Mouse (Mus musculus) limb, embryonic 10.5 days (tissue): ENCODE measurements at regions not wholly inside any gene's neighbourhood (a gene's known extent, or its start where the extent isn't known, plus 50 kb on each side); places are given as distances from the start of the nearest gene placed in this dataset.

Experiments used
- DNase-seq: peaks from one replicate; pipeline ENCODE4 v3.0.0-alpha.2; 2017; ENCODE audit warnings: low spot score
- H3K27ac ChIP-seq: fragments of 300-500 bp; sonication (generic); 2 replicates; pipeline ENCODE4 v1.5.1; 2016; ENCODE audit warnings: mild to moderate bottlenecking
- H3K27me3 ChIP-seq: fragments of 300-500 bp; sonication (generic); 2 replicates; pipeline ENCODE4 v1.6.1; 2016; ENCODE audit warnings: low read depth, mild to moderate bottlenecking; ENCODE audit not compliant: poor library complexity, severe bottlenecking
- H3K36me3 ChIP-seq: fragments of 300-500 bp; sonication (generic); 2 replicates; pipeline ENCODE4 v1.6.1; 2016; ENCODE audit warnings: mild to moderate bottlenecking, moderate library complexity
- H3K4me1 ChIP-seq: fragments of 300-500 bp; sonication (generic); 2 replicates; pipeline ENCODE4 v1.6.1; 2016
- H3K4me3 ChIP-seq: fragments of 300-500 bp; sonication (generic); 2 replicates; pipeline ENCODE4 v1.5.1; 2016; ENCODE audit warnings: mild to moderate bottlenecking, moderate library complexity
- H3K9me3 ChIP-seq: fragments of 300-500 bp; sonication (generic); replicated peaks from 2 replicates; pipeline ENCODE4 v1.6.1; 2016; ENCODE audit warnings: mild to moderate bottlenecking
- WGBS: fragments of 180-500 bp; shearing (Covaris S2); methylation state at CpG from one replicate; pipeline ENCODE4 v1.1.7; 2016; 5-methylcytosine and 5-hydroxymethylcytosine counted together

DNA sequence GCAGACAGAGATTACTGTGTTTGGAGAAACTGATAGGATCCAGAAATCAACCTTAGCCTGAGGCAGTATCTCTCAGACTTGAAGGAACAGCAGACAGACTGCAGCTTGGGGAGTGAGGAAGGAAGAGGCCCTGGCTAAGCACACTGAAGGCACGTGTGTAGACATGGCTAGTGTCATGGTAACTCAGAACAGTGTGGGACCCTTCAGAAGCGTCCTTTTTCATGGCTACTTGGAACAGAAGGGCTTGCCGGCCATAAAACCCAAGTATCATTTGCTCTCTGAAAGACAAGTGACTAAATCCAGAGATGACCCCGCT is 60.7 kb upstream of the Egln3 start:
- no peaks in the 10 kb centered on the region for H3K36me3 ChIP-seq
- H3K9me3 ChIP-seq, result no peaks in the 10 kb centered on the region
- no peak overlapping the region for H3K4me3 ChIP-seq
- peaks cover 9% of the 10 kb centered on the region for H3K4me1 ChIP-seq
- H3K27me3 ChIP-seq, result no peaks in the 10 kb centered on the region
- no peak for DNase-seq
- 0 out of 2 replicates have a peak overlapping the region, but pooled peaks have one; percentile 30 for H3K27ac ChIP-seq
- WGBS, result 50% methylated on average over 4 of the region's 4 CpGs

DNA sequence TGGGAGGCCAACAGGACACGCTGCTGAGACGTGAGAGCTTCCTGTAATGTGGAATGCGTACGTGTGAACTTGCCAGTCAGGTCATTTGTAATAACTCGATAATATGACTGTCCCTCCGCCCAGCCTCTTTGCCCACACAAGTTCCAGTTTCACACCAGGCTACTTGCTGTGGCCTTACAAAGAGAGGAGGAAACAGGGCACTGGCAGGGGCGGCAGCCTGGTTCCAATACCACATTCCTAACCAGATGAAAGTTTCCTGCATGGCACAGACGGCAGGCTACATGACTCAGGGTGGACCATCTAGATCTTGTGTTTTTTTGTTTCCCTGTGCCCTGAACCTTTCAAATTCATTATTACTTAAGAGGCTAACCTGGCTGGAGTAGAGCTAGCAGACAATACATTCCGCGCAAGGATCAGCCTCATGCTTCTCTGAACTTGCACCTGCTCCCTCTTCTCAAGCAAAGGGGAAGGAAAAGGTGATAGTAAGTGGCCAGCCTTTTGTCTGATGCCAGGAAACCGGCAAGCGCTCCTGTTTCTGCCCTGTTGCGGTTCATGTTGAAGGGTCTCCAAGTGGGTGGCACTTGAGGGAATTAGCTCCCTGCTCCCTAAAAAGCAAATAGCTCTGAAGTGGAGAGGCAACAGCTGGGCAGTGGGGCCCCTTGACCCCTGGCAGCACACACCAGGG is 60.2 kb upstream of the Egln3 start:
- no peaks in the 10 kb centered on the region for H3K9me3 ChIP-seq
- WGBS, result 70% methylated on average over 13 of the region's 13 CpGs
- no peak for DNase-seq
- 0 out of 2 replicates have a peak overlapping the region, but pooled peaks have one; percentile 30 for H3K27ac ChIP-seq
- H3K4me3 ChIP-seq, result no peak overlapping the region
- H3K27me3 ChIP-seq, result no peaks in the 10 kb centered on the region
- no peaks in the 10 kb centered on the region for H3K36me3 ChIP-seq
- H3K4me1 ChIP-seq, result peaks cover 9% of the 10 kb centered on the region

DNA sequence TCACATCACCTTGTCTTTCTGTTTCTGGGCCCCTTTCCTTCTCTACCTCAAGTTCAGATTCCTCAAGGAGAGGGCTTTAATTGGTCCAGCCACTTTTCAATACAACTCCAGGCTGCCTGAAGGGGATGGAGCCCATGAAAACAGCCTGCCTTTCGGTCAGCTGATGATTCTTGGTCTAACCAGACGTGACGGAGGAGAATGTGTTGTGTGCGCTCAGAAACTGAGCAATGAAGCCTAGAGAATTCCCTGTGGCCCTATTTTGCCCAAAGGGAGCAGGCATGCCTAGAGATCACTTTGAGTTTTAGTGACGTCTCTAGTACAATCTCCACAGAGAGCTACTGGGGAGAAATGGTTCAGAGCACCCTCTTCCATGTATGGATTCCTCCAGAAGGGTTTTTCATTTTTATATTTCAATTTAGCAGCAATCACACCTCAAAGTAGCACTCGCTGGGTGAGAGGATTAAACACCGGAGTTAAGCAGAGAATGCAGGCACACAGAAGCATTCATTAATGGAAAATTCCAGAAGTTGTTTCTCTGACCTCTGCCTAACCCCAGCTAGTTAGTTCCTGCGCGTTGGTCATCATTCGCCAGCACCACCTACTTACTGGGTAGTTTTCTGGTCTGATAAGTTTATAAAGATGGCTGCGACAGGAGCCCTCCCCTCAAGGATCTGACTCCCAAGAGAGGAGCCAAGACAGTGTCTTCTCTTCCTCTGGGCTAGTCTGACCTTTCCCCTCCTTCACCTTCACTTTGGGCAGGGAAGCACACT is 58.8 kb upstream of the Egln3 start:
- peaks cover 9% of the 10 kb centered on the region for H3K4me1 ChIP-seq
- 83% methylated on average over 11 of the region's 11 CpGs for WGBS
- H3K9me3 ChIP-seq, result no peaks in the 10 kb centered on the region
- H3K27ac ChIP-seq, result no peak overlapping the region
- no peaks in the 10 kb centered on the region for H3K27me3 ChIP-seq
- H3K36me3 ChIP-seq, result no peaks in the 10 kb centered on the region
- no peak for DNase-seq
- H3K4me3 ChIP-seq, result no peak overlapping the region

DNA sequence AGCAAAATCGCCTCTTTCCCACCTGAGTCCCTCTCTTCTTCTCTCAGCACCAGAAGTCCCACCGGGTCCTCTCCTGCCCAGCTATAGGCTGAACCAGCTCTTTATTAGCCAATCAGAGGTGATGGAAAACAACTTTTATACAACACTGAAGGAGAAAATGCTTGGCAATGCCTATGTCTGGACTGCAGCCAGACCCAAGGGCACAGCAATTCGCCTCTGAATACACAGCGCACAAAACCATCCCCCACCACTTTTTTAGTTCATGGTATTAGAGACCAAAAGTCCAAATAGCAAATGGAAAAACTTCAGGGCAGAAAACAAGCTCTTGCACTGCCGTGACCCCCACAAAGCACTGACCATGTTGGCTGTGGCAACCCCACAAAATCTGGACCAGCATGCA is 57.8 kb upstream of the Egln3 start:
- 93% methylated on average over 5 of the region's 5 CpGs for WGBS
- Histone ChIP-seq H3K27me3 (no peaks in the 10 kb centered on the region), H3K4me3 (no peak overlapping the region), H3K4me1 (peaks cover 9% of the 10 kb centered on the region), H3K36me3 (no peaks in the 10 kb centered on the region), H3K27ac (no peak overlapping the region), H3K9me3 (no peaks in the 10 kb centered on the region)
- DNase-seq, result no peak

DNA sequence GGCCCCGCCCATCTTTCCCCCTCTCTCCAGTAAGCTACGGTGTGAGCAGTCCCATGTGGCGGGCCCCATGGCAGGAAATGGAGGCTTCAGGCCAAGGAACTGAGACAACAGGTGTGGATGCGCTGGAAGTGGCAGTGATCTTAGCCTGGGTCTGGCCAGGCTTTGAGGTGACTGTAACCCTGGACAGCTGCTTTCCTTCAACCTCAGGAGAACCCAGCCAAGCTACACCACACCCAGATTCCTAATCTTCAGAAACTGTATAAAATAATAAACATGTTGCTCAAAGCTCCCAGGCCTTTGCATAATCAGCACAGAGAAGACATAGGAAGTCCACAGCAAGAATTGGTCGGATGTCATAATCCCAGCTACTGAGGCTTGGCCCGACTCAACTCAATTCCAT is 56.8 kb upstream of the Egln3 start:
- DNase-seq, result no peak
- H3K27me3 ChIP-seq, result no peaks in the 10 kb centered on the region
- no peak overlapping the region for H3K4me3 ChIP-seq
- peaks cover 9% of the 10 kb centered on the region for H3K4me1 ChIP-seq
- H3K27ac ChIP-seq, result no peak overlapping the region
- 75% methylated on average over 6 of the region's 6 CpGs for WGBS
- H3K9me3 ChIP-seq, result no peaks in the 10 kb centered on the region
- no peaks in the 10 kb centered on the region for H3K36me3 ChIP-seq

DNA sequence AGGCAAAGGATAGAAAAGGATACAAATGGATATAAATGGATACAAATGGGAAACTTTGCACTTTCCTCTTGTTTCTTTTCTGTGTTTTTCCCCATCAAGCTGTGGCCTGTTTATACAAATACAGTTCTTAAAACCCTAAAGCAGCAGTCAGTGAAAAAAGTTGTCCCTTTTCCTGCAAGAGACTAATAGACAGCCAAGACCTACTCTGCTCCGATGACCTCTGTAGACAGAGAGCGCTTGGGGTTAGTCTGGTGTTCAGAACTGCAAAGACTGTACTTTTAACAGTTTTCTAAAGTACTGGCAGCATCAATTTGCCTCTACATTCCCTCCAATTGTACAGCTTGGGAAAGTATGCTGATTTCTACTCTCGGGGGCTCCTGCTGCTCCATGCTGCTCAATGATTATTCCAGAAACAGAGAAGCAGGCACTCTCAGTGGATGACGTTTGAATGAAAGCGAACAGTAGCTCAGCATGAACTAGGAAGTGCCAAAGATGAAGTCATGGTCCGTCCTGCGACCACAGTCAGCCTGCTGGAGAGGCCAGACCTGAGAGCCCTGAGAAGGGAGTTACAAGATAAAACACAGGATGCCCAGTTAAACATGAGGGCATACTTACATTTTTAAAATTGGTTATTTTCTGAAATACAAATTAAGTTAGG is 54.2 kb upstream of the Egln3 start:
- Histone ChIP-seq H3K4me3 (no peak overlapping the region), H3K4me1 (0 out of 2 replicates have a peak, but pooled peaks cover 2% of the 10 kb centered on the region), H3K36me3 (no peaks in the 10 kb centered on the region), H3K27me3 (no peaks in the 10 kb centered on the region), H3K27ac (no peak overlapping the region), H3K9me3 (no peaks in the 10 kb centered on the region)
- no peak for DNase-seq
- WGBS, result 83% methylated on average over 7 of the region's 7 CpGs

DNA sequence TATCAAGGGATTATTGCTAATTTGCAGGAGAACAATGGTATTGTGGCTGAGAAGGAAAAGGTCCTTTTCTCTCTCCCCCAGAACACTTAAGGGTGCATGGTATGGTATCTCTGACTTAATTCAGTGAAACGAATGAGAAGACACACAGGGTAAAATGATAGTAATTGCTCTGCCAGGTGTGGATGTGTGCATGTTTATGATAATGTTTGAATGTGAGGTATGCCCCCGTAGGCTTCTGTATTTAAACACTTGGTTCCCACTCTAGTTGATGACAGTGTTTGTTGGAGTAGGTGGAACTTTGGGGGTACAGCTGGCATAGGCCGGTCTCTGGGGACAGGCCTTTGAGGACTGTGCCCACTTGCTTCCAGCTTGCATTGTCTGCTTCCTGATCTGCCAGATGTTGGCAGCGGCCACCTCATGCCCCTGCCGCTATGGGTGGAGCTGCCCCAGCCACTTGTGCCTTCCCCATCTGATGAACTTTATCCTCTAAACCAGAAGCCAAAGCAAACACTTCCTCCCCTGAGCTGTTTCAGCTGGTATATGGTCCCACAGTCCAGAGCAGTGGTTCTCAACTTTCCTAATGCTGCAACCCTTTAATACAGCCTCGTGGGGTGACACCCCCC is 53.0 kb upstream of the Egln3 start:
- WGBS, result 83% methylated on average over 6 of the region's 6 CpGs
- DNase-seq, result no peak
- H3K27me3 ChIP-seq, result no peaks in the 10 kb centered on the region

More for the DNA sequence above, 53.0 kb upstream of the Egln3 start:
- Histone ChIP-seq H3K36me3 (no peaks in the 10 kb centered on the region), H3K4me1 (0 out of 2 replicates have a peak, but pooled peaks cover 2% of the 10 kb centered on the region), H3K9me3 (no peaks in the 10 kb centered on the region), H3K4me3 (no peak overlapping the region), H3K27ac (no peak overlapping the region)
